Mouse (Mus musculus) C2C12 (cell line): ENCODE measurements at regions not wholly inside any gene's neighbourhood (a gene's known extent, or its start where the extent isn't known, plus 50 kb on each side); places are given as distances from the start of the nearest gene placed in this dataset.

Source experiments
- H3K27me3 ChIP-seq: one replicate; pipeline ENCODE4 v1.6.1; 2011; ENCODE audit not compliant: control insufficient read depth, insufficient read depth, insufficient read length
- H3K36me3 ChIP-seq: one replicate; pipeline ENCODE4 v1.6.1; 2011; ENCODE audit not compliant: control insufficient read depth, insufficient read depth
- H3K4me3 ChIP-seq: one replicate; pipeline ENCODE4 v1.5.1; 2011; ENCODE audit warnings: mild to moderate bottlenecking, control low read depth; ENCODE audit not compliant: poor library complexity, insufficient read depth, severe bottlenecking
- H3K79me2 ChIP-seq: one replicate; pipeline ENCODE4 v1.6.1; 2011; ENCODE audit not compliant: control insufficient read depth, insufficient read depth
- H3K79me3 ChIP-seq: one replicate; pipeline ENCODE4 v1.6.1; 2011; ENCODE audit warnings: low read depth, control low read depth
- H3ac ChIP-seq: one replicate; pipeline ENCODE3; 2011; ENCODE audit warnings: low read depth; ENCODE audit not compliant: control insufficient read depth, insufficient read length
- CEBPB ChIP-seq: IDR thresholded peaks from one replicate; pipeline ENCODE4 v1.6.1; 2011; ENCODE audit warnings: low read depth, mild to moderate bottlenecking, control low read depth, moderate library complexity
- CTCF ChIP-seq: IDR thresholded peaks from one replicate; pipeline ENCODE4 v1.5.1; 2011; ENCODE audit not compliant: control insufficient read depth, insufficient read depth, insufficient read length
- FOSL1 ChIP-seq: IDR thresholded peaks from one replicate; pipeline ENCODE4 v1.8.0; 2011; ENCODE audit warnings: mild to moderate bottlenecking, low read length; ENCODE audit not compliant: poor library complexity, insufficient read depth, severe bottlenecking
- MAX ChIP-seq: IDR thresholded peaks from one replicate; pipeline ENCODE4 v1.6.1; 2011; ENCODE audit warnings: mild to moderate bottlenecking, control low read depth
- MYOD1 ChIP-seq: IDR thresholded peaks from one replicate; pipeline ENCODE4 v1.6.1; 2011; ENCODE audit warnings: low read depth; ENCODE audit not compliant: control insufficient read depth, insufficient read length
- MYOG ChIP-seq: IDR thresholded peaks from one replicate; pipeline ENCODE4 v1.6.1; 2011; ENCODE audit not compliant: control insufficient read depth, insufficient read length; ENCODE audit errors: extremely low read depth
- USF1 ChIP-seq: IDR thresholded peaks from one replicate; pipeline ENCODE4 v1.6.1; 2011; ENCODE audit warnings: low read depth, mild to moderate bottlenecking, control low read depth, moderate library complexity

DNA sequence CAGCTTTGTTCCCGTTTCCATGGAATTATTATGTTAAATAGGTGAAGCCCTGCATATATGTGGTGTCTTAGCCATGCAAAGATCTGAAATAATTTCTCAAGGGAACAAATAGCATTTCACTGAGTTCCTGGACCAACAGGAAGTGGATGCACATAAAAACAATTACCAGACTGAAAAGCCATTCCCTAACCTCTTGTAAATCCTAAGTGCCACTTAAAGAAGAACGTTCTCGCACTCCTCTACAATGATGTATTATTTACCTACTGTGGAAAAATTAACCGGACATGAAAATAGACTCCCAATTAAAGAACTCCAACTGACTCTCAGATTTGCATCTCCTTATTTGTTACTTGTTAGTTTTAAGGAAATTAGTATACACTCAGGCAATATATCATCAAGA is 288.9 kb upstream of the Cited2 start:
- H3K79me3 ChIP-seq, result no peaks in the 10 kb centered on the region
- TF ChIP-seq CTCF (no peak), MYOG (no peak), MAX (no peak), MYOD1 (no peak), CEBPB (no peak), FOSL1 (no peak), USF1 (no peak)

DNA sequence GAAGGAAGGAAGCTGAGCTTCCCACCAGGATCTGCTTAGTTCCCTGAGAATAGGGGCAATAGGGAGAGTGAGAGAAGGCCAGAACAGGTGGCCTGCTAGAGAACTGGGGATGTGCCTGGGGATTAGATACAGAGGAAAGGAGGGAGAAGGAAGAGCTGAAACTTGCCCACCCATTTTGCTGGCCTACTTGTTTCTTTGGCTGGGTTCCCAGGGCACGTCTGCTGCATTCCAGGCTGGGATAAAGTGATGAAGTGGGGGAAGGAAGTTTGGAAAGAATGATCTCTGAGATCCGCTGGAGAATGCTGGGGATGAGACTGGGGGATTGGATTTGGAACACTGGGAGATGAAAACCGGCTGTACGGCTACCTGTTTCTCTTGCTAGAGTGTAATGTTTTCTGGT is 272.8 kb upstream of the Cited2 start:
- no peak for TF ChIP-seq CTCF
- no peak for TF ChIP-seq MYOG
- no peak for TF ChIP-seq MYOD1
- TF ChIP-seq CEBPB, result no peak
- TF ChIP-seq FOSL1, result no peak
- TF ChIP-seq MAX, result no peak
- no peak for TF ChIP-seq USF1
- H3K79me2 ChIP-seq, result no peaks in the 10 kb centered on the region
- no peak overlapping the region for H3K4me3 ChIP-seq
- no peaks in the 10 kb centered on the region for H3K27me3 ChIP-seq
- H3K79me3 ChIP-seq, result no peaks in the 10 kb centered on the region
- H3K36me3 ChIP-seq, result no peaks in the 10 kb centered on the region
- no peak overlapping the region for H3ac ChIP-seq

More for the DNA sequence above, 288.9 kb upstream of the Cited2 start:
- H3ac ChIP-seq, result no peak overlapping the region
- H3K4me3 ChIP-seq, result no peak overlapping the region
- H3K36me3 ChIP-seq, result no peaks in the 10 kb centered on the region
- H3K27me3 ChIP-seq, result no peaks in the 10 kb centered on the region
- H3K79me2 ChIP-seq, result no peaks in the 10 kb centered on the region

DNA sequence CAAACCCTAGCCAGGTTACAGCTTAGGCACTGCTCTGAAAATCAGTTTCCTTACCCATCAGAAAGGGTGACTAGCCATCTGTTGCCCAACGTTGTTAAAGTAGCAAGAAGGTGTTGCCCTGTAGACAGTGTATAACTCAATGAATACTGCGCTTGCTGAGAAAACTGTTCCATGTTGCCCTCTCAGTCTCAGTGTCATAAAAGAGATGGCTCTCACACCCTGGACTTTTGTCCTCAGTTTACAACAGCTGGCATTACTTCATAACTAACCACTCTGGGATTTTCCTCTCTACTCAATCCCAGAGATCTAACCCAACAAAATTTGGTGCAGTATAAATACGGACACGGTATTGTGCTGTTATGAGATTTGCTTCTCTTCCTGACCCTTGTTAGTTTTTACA is 252.1 kb upstream of the Cited2 start:
- no peaks in the 10 kb centered on the region for H3K27me3 ChIP-seq
- no peaks in the 10 kb centered on the region for H3K79me2 ChIP-seq
- H3K4me3 ChIP-seq, result no peak overlapping the region
- H3K36me3 ChIP-seq, result no peaks in the 10 kb centered on the region
- TF ChIP-seq MYOD1 (no peak), MYOG (no peak), CEBPB (no peak), CTCF (no peak), FOSL1 (no peak), MAX (no peak), USF1 (no peak)
- H3ac ChIP-seq, result no peak overlapping the region
- H3K79me3 ChIP-seq, result no peaks in the 10 kb centered on the region

DNA sequence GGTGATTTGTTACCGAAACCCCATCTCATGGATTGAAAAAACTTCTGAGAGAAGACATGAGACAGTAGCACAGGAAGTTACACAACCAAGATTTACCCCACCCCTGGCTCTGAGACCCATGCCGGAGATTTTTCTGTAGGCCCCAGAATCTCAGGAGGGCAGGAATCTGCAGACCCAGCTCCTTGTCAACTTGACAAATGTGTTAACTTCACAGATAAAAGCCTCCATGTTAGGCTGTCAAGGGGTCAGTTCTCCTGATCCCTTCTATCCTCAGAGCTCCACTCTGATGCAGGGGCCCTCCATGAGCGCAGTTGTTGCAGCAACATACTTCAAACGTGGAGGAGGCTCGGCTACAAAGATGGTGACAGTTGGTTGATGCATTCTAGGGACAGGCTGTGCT is 250.5 kb upstream of the Cited2 start:
- Histone ChIP-seq H3K4me3 (no peak overlapping the region), H3ac (no peak overlapping the region), H3K36me3 (no peaks in the 10 kb centered on the region), H3K79me2 (no peaks in the 10 kb centered on the region), H3K27me3 (no peaks in the 10 kb centered on the region), H3K79me3 (no peaks in the 10 kb centered on the region)
- TF ChIP-seq FOSL1, result no peak
- TF ChIP-seq CTCF, result no peak
- no peak for TF ChIP-seq CEBPB
- no peak for TF ChIP-seq MYOD1
- no peak for TF ChIP-seq USF1
- no peak for TF ChIP-seq MAX
- TF ChIP-seq MYOG, result no peak

DNA sequence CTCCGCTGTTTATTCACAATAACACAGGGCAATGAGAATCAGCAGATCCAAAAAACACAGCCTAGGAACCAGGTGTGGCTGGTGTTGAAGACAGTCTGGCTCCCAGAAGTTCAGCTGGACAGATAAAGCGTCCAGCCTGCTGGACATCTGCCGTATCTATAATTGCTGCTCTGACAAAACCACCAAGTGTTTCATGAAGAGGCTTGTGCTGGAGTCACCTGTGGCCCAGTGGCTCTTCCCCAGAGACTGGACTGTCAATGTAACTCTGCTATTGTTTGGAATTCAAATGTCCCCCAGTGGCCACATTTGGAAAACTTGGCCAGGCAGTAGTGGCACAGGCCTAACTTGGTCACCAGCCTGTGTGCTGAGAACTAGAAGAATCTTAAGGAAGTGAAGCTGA is 247.0 kb upstream of the Cited2 start:
- TF ChIP-seq USF1 (no peak), CTCF (no peak), FOSL1 (no peak), CEBPB (no peak), MAX (no peak), MYOG (no peak)
- no peak overlapping the region for H3ac ChIP-seq
- H3K27me3 ChIP-seq, result no peaks in the 10 kb centered on the region
- no peak overlapping the region for H3K4me3 ChIP-seq
- H3K79me3 ChIP-seq, result no peaks in the 10 kb centered on the region
- H3K36me3 ChIP-seq, result no peaks in the 10 kb centered on the region
- H3K79me2 ChIP-seq, result no peaks in the 10 kb centered on the region

DNA sequence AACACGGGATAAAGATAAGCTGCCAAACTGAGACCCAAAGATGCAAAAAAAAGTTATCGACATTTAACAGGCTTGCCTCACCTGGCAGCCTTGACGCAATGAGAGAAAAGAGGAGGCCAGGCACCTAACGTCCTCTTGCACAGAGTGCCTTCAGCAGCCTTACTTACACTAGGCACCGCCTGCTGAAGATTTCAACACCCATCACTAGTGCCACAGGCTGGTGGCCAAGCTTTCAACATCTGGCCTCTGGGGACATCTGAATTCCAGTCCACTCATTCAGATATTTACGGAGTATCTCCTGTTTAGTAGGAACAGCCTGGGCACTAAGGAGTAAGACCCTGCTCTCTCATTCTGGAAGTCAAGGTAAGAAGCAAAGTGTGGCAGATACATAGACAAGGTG is 246.3 kb upstream of the Cited2 start:
- Histone ChIP-seq H3K4me3 (no peak overlapping the region), H3K27me3 (no peaks in the 10 kb centered on the region), H3K79me3 (no peaks in the 10 kb centered on the region), H3K79me2 (no peaks in the 10 kb centered on the region), H3ac (no peak overlapping the region), H3K36me3 (no peaks in the 10 kb centered on the region)
- TF ChIP-seq CTCF (no peak), MYOD1 (no peak), USF1 (no peak), MAX (no peak), FOSL1 (no peak)
